Mouse (Mus musculus) testis, postnatal 14 days (tissue): ENCODE data around the gene Mmp28.

Source experiments
- DNase-seq: peaks from one replicate; pipeline ENCODE4 v3.0.0; 2021; ENCODE audit warnings: low spot score

Gene Mmp28

GRCm38 (mm10) chr11:83406391-83406790, 56.5 kb downstream of the Mmp28 start:
- no peak for DNase-seq

- DNase-seq: no peak
Measured at GRCm38 (mm10) chr11:83403787-83404186, 59.1 kb downstream of the Mmp28 start.

GRCm38 (mm10) chr11:83398724-83399123, 64.1 kb downstream of the Mmp28 start:
- no peak for DNase-seq

- DNase-seq: no peak
Measured at GRCm38 (mm10) chr11:83397626-83398025, 65.2 kb downstream of the Mmp28 start.

- no peak for DNase-seq
Measured at GRCm38 (mm10) chr11:83394802-83395439, 68.0 kb downstream of the Mmp28 start.

GRCm38 (mm10) chr11:83393062-83393461, 69.8 kb downstream of the Mmp28 start:
- no peak for DNase-seq
